ENCODE assay signal across 8 mouse cellular contexts in genomic region chr5:123344963-123345852, GRCm38 (mm10). TPM values are rescaled to one million over a fixed set of nuclear protein-coding genes. Genes with fewer than 3 reads are reported as not detected.
DNase-seq lines count a peak whose midpoint lies in the region; ATAC-seq and TF ChIP-seq lines count a peak whose summit lies in the region.

No protein-coding gene starts in this region.

- H3K4me3 ChIP-seq in ES-E14 (ENCODE audit: insufficient read depth in 1 of 2, low read depth in 1 of 2, low read length in 2 of 2, poor library complexity in 1 of 2, severe bottlenecking in 1 of 2): peak overlapping the region; percentile 85 to 94
- H3K4me3 ChIP-seq in forebrain, postnatal 0 days (ENCODE audit: low read depth, low read length): peak overlapping the region; percentile 97
- H3K4me3 ChIP-seq in hindbrain, embryonic 12.5 days: peak overlapping the region; percentile 97

- WGBS in forebrain, postnatal 0 days: under 1% methylated on average over 81 of the region's 87 CpGs
- WGBS in hindbrain, embryonic 12.5 days: under 1% methylated on average over 57 of the region's 87 CpGs

- ATAC-seq in forebrain, postnatal 0 days: peak; percentile 46
- peak; percentile 29; the same call in 1 of the 2 replicates for ATAC-seq in hindbrain, embryonic 12.5 days (ENCODE audit: low FRiP score)

- no peaks in the 10 kb centered on the region for H3K27me3 ChIP-seq in forebrain, postnatal 0 days (ENCODE audit: insufficient read depth, low read length)
- no peaks in the 10 kb centered on the region for H3K27me3 ChIP-seq in hindbrain, embryonic 12.5 days

- peaks cover 2% of the 10 kb centered on the region; the same call in 1 of the 2 replicates for H3K36me3 ChIP-seq in ES-E14 (ENCODE audit: control insufficient read depth, insufficient read depth, low read length, poor library complexity, severe bottlenecking)
- H3K36me3 ChIP-seq in forebrain, postnatal 0 days (ENCODE audit: insufficient read depth): 0 out of 2 replicates have a peak, but pooled peaks cover 4% of the 10 kb centered on the region
- no peaks in the 10 kb centered on the region for H3K36me3 ChIP-seq in hindbrain, embryonic 12.5 days

- H3K4me1 ChIP-seq in ES-E14 (ENCODE audit: control insufficient read depth in 2 of 2, insufficient read depth in 2 of 2, low read length in 2 of 2, poor library complexity in 1 of 2): peaks cover 5 to 24% of the 10 kb centered on the region in 2 experiments; a peak in 3 of 4 replicates
- H3K4me1 ChIP-seq in forebrain, postnatal 0 days (ENCODE audit: insufficient read depth): peaks cover 20% of the 10 kb centered on the region
- H3K4me1 ChIP-seq in hindbrain, embryonic 12.5 days: peaks cover 33% of the 10 kb centered on the region

- H3K4me2 ChIP-seq in forebrain, postnatal 0 days (ENCODE audit: low read depth): peak overlapping the region; percentile 67
- H3K4me2 ChIP-seq in hindbrain, embryonic 12.5 days (replicated peaks): peak overlapping the region; percentile 91

- H3K27ac ChIP-seq in ES-E14 (ENCODE audit: insufficient read depth, low read depth, low read length, poor library complexity, severe bottlenecking): peak overlapping the region; percentile 76
- peak overlapping the region; percentile 99 for H3K27ac ChIP-seq in forebrain, postnatal 0 days (ENCODE audit: low read depth, low read length)
- H3K27ac ChIP-seq in hindbrain, embryonic 12.5 days: peak overlapping the region; percentile 100

- no peak for DNase-seq in ES-E14 (ENCODE audit: low read depth, low spot score)
- peak; percentile 48 for DNase-seq in cerebellum, adult 11 months
- DNase-seq in forebrain, postnatal 0 days: peak; percentile 73
- DNase-seq in layer of hippocampus, postnatal 36 days: peak; percentile 45 to 51
- peak; percentile 71 to 79 for DNase-seq in lung, postnatal 4 days
- peak; percentile 70 to 77 for DNase-seq in right cerebral cortex, postnatal 10 days (ENCODE audit: low spot score in 2 of 2)
- peak; percentile 43 to 61 for DNase-seq in urinary bladder, postnatal 36 days (ENCODE audit: low spot score in 2 of 2)

- peak overlapping the region; percentile 93 for H3K9ac ChIP-seq in ES-E14 (ENCODE audit: insufficient read depth, low read depth, low read length, poor library complexity, severe bottlenecking)
- peak overlapping the region; percentile 94 for H3K9ac ChIP-seq in forebrain, postnatal 0 days
- peak overlapping the region; percentile 99 for H3K9ac ChIP-seq in hindbrain, embryonic 12.5 days

- in situ Hi-C loops in ES-E14 (cut with MboI; ENCODE audit: low sequenced_read_pairs in 2 of 2, unreplicated experiment in 2 of 2): no loop called here

- TF ChIP-seq CTCF in forebrain, postnatal 0 days (IDR thresholded peaks at IDR 0.05; ENCODE audit: low read depth): no peak

- H3K9me3 ChIP-seq in ES-E14 (ENCODE audit: control insufficient read depth, insufficient read depth, low read depth, low read length): no peaks in the 10 kb centered on the region
- no peaks in the 10 kb centered on the region for H3K9me3 ChIP-seq in forebrain, postnatal 0 days (ENCODE audit: low read length)
- H3K9me3 ChIP-seq in hindbrain, embryonic 12.5 days (replicated peaks): no peaks in the 10 kb centered on the region

TF ChIP-seq in ES-E14, 5 proteins besides CTCF, POLR2A, EP300 and RAD21:
- TF ChIP-seq ZC3H11A (IDR thresholded peaks at IDR 0.05; ENCODE audit: borderline replicate concordance, low read depth, low read length) (no peak), MAFK (IDR thresholded peaks at IDR 0.05; ENCODE audit: insufficient read depth, low read depth, low read length) (no peak), HCFC1 (IDR thresholded peaks at IDR 0.05; ENCODE audit: borderline replicate concordance, insufficient read depth, low read length) (no peak), CHD2 (IDR thresholded peaks at IDR 0.05; ENCODE audit: low read depth, low read length) (peak; percentile 32; the same call in 1 of the 2 replicates), ZNF384 (IDR thresholded peaks at IDR 0.05; ENCODE audit: low read depth, low read length) (no peak)
TF ChIP-seq in ES-E14: peak in this region for 1.

RNA-seq across cellular contexts. Expression of gene Bcl7a, which starts 1.6 kb away (rescaled TPM):
- 8.0 and 13.7 TPM in 2 replicates for total RNA-seq in ES-E14 (2012; rRNA removed)
- 47.9 and 56.0 TPM in 2 replicates for total RNA-seq in forebrain, postnatal 0 days (2014; rRNA removed)
- 37.2 and 38.3 TPM in 2 replicates for polyA plus RNA-seq in forebrain, postnatal 0 days (2015; fragmentation: Nextera tagmentation; extraction: Ambion mirVana)
- polyA plus RNA-seq in hindbrain, embryonic 12.5 days (2016; fragmentation: Nextera tagmentation; extraction: Ambion mirVana): 56.6 and 59.9 TPM in 2 replicates
- 10 to 100 TPM; 61.7 to 66.0 TPM for total RNA-seq in layer of hippocampus, postnatal 36 days (2021)

RNA-seq across cellular contexts. Expression of gene Mlxip, which starts 49.4 kb away (rescaled TPM):
- total RNA-seq in ES-E14 (2012; rRNA removed): 8.0 and 8.2 TPM in 2 replicates
- total RNA-seq in forebrain, postnatal 0 days (2014; rRNA removed): 14.2 and 17.4 TPM in 2 replicates
- 8.4 and 13.3 TPM in 2 replicates for polyA plus RNA-seq in forebrain, postnatal 0 days (2015; fragmentation: Nextera tagmentation; extraction: Ambion mirVana)
- 20.7 and 21.6 TPM in 2 replicates for polyA plus RNA-seq in hindbrain, embryonic 12.5 days (2016; fragmentation: Nextera tagmentation; extraction: Ambion mirVana)
- total RNA-seq in layer of hippocampus, postnatal 36 days (2021): 10 to 100 TPM; 19.3 to 21.3 TPM
